Mouse (Mus musculus) brain, adult 2 months (tissue): Measurements from ENCODE around the gene Wfdc5.

Experiments used
- DNase-seq: peaks from one replicate; pipeline ENCODE4 v3.0.0; 2011; ENCODE audit warnings: low read depth, low spot score

The Wfdc5 gene

DNA sequence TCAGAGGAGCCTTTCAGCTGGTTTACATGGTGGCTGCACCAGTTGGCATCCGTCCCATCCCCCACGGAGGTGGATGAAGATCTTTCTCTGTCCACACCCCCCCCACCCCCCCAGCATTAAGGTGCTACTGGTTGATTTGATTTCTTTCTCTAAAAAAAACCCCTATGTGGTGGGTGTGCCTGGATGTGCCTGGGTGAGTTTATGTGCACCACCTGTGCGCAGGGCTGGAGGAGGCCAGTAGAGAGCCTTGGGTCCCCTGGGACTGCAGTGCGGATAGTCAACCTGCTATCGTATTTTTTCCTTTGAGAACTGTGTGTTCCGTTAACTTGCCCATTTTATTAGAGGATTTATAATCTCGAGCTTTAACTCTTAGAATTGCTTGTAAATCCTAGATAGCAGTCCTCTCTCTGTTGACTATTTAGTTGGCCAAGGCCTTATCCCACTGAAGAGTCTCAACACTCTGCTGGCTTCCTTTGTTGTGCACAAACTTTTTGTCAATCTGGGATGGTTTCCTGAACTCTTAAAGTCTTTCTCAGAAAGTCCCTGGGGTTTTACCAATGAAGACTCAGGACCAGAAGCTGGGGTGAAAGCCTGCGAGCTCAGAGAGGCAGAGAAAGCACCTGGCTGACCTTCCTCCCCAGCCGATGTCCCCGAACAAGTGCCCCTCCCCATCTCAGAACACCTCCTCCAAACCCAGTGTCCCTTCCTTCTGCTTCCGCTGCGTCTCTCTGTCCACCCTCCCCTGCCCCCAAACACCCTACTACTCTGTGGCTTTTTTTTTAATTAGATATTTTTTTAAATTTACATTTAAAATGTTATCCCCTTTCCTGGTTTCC lies 53.7 kb downstream of the Wfdc5 start:
- no peak for DNase-seq

DNA sequence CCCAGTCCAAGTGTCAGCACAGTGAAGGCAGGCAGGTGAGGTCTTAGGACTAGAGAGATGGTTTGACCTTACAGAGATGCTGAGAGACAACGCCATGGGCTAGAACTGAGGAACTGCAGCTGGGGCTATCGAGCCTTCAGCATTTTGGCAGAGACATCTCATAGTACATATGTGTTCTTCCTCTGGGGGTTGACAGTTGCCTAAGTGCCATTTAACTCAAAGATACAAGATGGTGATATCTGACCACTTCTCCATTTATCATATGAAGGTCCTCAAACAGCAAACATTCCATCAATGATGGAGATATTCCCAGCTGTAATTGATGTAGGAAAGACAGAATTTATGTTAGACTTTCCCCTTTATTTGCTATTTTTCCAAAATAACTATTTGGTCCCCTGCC lies 55.2 kb downstream of the Wfdc5 start:
- DNase-seq, result no peak

DNA sequence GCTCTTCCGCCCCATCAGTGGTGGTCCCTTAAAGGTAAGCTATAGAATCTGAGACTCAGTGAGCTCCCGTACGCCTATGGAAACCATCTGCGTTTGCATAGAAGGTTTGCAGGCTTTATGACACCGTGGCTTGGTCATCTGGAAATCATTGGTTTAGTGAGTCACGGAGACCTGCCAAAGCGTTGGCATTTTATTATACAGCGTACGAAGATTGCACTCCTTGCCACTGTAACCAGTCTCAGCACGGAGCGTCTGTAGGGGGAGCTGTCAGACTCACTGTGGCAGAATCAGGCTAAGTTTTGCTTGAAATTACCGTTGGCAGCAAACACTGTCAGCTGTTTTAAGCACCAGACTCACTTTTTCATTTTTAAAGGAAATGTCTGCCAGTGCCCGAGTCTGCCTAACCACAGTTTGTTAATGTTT lies 56.0 kb downstream of the Wfdc5 start:
- DNase-seq, result peak; percentile 90
